22 mouse cellular contexts compared by ENCODE assay signal in the genomic region with DNA sequence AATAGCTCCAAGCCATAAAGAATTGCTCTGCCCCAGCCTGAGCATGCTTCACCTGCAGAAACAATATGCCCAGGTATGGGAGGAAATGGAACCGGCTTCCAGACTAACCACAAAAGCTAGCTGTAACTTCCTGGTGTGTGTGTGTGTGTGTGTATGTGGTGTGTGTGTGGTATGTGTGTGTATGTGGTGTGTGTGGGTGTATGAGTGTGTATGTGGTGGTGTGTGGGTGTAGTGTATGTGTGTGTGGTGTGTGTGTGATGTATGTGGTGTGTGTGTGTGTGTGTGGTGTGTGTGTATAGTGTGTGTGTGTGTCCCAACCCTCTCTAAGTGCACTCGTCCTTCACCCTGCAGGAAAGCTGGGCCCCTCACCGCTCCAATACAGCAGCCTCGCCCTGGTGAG. TPM values are rescaled to one million over a fixed set of nuclear protein-coding genes. Genes with fewer than 3 reads are reported as not detected.
DNase-seq lines count a peak whose midpoint lies in the region; TF ChIP-seq lines count a peak whose summit lies in the region.
"Had no signal": no experiment of that assay in that cellular context is flagged by ENCODE, and none has a peak within 500 bp of the region (broad histone marks: within the 10 kb centered on the region; RNA-seq: fewer than 3 reads in every experiment).

No protein-coding gene starts in this region.

- H3K27ac ChIP-seq in thymus, adult 2 months (ENCODE audit: control insufficient read depth, insufficient read depth, low read length), result no peak overlapping the region
- no peak overlapping the region for H3K27ac ChIP-seq in gastrocnemius, adult 2 months
- H3K27ac ChIP-seq: embryonic facial prominence, embryonic 12.5 days; forebrain, embryonic 12.5 days; heart, adult 2 months; heart, embryonic 15.5 days; hindbrain, embryonic 14.5 days had no signal

- no peaks in the 10 kb centered on the region for H3K36me3 ChIP-seq in thymus, adult 2 months (ENCODE audit: control insufficient read depth, insufficient read depth, low read length)
- H3K36me3 ChIP-seq: embryonic facial prominence, embryonic 12.5 days; forebrain, embryonic 12.5 days; heart, embryonic 15.5 days had no signal

- WGBS in thymus, adult 2 months, result 27% methylated on average over 4 of the region's 4 CpGs

- peaks cover 9% of the 10 kb centered on the region for H3K27me3 ChIP-seq in thymus, adult 2 months (ENCODE audit: control insufficient read depth, insufficient read depth, low read length)
- H3K27me3 ChIP-seq: Patski had no signal

- no peak for TF ChIP-seq POLR2A in thymus, adult 2 months (IDR thresholded peaks at IDR 0.05; ENCODE audit: control insufficient read depth, extremely low read depth, insufficient read depth, low read length, poor library complexity)

- H3K4me1 ChIP-seq in thymus, adult 2 months (replicated peaks; ENCODE audit: control insufficient read depth, insufficient read depth, low read length), result peaks cover 21% of the 10 kb centered on the region

- intact Hi-C loops in gastrocnemius, adult 2 months (cut with DNase I), result loop anchor here (5.0 kb wide), 1 partner anchor 57 kb away; no protein-coding TSS in a partner anchor

- H3K4me3 ChIP-seq in thymus, adult 2 months (ENCODE audit: control insufficient read depth, insufficient read depth, low read length), result no peak overlapping the region
- H3K4me3 ChIP-seq in gastrocnemius, adult 2 months, result no peak overlapping the region
- H3K4me3 ChIP-seq: embryonic facial prominence, embryonic 12.5 days; forebrain, embryonic 12.5 days; heart, adult 2 months; heart, embryonic 15.5 days had no signal

- TF ChIP-seq CTCF in thymus, adult 2 months (IDR thresholded peaks at IDR 0.05; ENCODE audit: borderline replicate concordance, control insufficient read depth, extremely low read depth, insufficient read depth, low read length, poor library complexity), result no peak
- no peak for TF ChIP-seq CTCF in gastrocnemius, adult 2 months (IDR thresholded peaks at IDR 0.05)

- peak; percentile 26 for DNase-seq in thymus, adult 2 months
- DNase-seq in thymus, postnatal 4 days, result no peak
- DNase-seq in CD4-positive, CD25-positive, alpha-beta regulatory T cell, adult 2 months (ENCODE audit: low read depth, low spot score), result peak; percentile 47
- peak; percentile 32 for DNase-seq in T-cell, adult 2 months (ENCODE audit: low spot score)
- DNase-seq in layer of hippocampus, adult 18-20 months (ENCODE audit: low spot score in 2 of 2), result no peak
- DNase-seq in gastrocnemius, adult 2 months, result no peak
- DNase-seq: adrenal gland, adult 2 months; cerebellum, adult 11 months; cerebellum, adult 8-10 months; cerebellum, postnatal 14 days; embryo, embryonic 11 days; gastrocnemius, postnatal 14 days; heart, adult 2 months; heart, postnatal 14 days had no signal

RNA-seq across cellular contexts. Expression of a gene that starts 10.8 kb away (rescaled TPM):
- polyA plus RNA-seq in thymus, adult 2 months (2012; rRNA removed), result 0.15 TPM in 1 of 2 replicates, not detected in the other
- under 1 TPM; 0.18 to 0.25 TPM for total RNA-seq in layer of hippocampus, adult 18-20 months (2021)
- under 1 TPM; 0.13 to 0.53 TPM for total RNA-seq in gastrocnemius, adult 2 months (2021)
- total RNA-seq: adrenal gland, adult 2 months; common myeloid progenitor, adult 5-6 weeks; hematopoietic stem cell, adult 5-6 weeks had no signal
- polyA plus RNA-seq: frontal cortex, adult 2 months had no signal

RNA-seq across cellular contexts. Expression of a gene that starts 20.0 kb away (rescaled TPM):
- 0.68 and 2.9 TPM in 2 replicates for polyA plus RNA-seq in thymus, adult 2 months (2012; rRNA removed)
- total RNA-seq in layer of hippocampus, adult 18-20 months (2021), result 1 to 10 TPM; 1.9 to 4.8 TPM
- 1 to 10 TPM; 3.1 to 3.2 TPM for total RNA-seq in gastrocnemius, adult 2 months (2021)
- total RNA-seq: common myeloid progenitor, adult 5-6 weeks had no signal

RNA-seq across cellular contexts. Expression of a gene that starts 36.2 kb away (rescaled TPM):
- 0.11 and 0.24 TPM in 2 replicates for polyA plus RNA-seq in thymus, adult 2 months (2012; rRNA removed)
- total RNA-seq in layer of hippocampus, adult 18-20 months (2021), result under 1 TPM in 1 of 2 experiments, not detected in 1; 0.28 TPM
- 1 to 10 TPM in 1 of 2 experiments, under 1 TPM in 1; 0.10 to 1.0 TPM for total RNA-seq in gastrocnemius, adult 2 months (2021)
- total RNA-seq: adrenal gland, adult 2 months; common myeloid progenitor, adult 5-6 weeks; hematopoietic stem cell, adult 5-6 weeks had no signal
- polyA plus RNA-seq: adrenal gland, adult 2 months had no signal

RNA-seq across cellular contexts. Expression of a gene that starts 36.4 kb away (rescaled TPM):
- 27.1 and 27.7 TPM in 2 replicates for polyA plus RNA-seq in thymus, adult 2 months (2012; rRNA removed)
- total RNA-seq in layer of hippocampus, adult 18-20 months (2021), result 10 to 100 TPM; 44.4 to 46.4 TPM
- 10 to 100 TPM; 33.6 to 35.0 TPM for total RNA-seq in gastrocnemius, adult 2 months (2021)

Comparison
In these comparisons a context has a peak if more than half of its experiments do, and no peak if none do; other contexts are left out.
1. DNase-seq: peak in thymus, adult 2 months (single experiment), CD4-positive, CD25-positive, alpha-beta regulatory T cell, adult 2 months (single experiment) and T-cell, adult 2 months (single experiment); none in thymus, postnatal 4 days (single experiment), layer of hippocampus, adult 18-20 months (0 of 2) and gastrocnemius, adult 2 months (single experiment).